Mouse (Mus musculus): ENCODE results near the gene Nrbf2. TPM values are rescaled to one million over a fixed set of nuclear protein-coding genes. Genes with fewer than 3 reads are reported as not detected.
A peak's percentile ranks its signal among the peaks of the same experiment; 100 is the strongest.

Gene Nrbf2
- polyA plus RNA-seq (2014; fragmentation: Nextera tagmentation; extraction: Ambion mirVana): 39.2 and 40.5 TPM in 2 replicates

- H3K4me1 ChIP-seq (ENCODE audit: control insufficient read depth, insufficient read depth, low read length): peaks cover 10% of the 10 kb centered on the region
- H3K4me3 ChIP-seq (ENCODE audit: low read depth, low read length): peak within 1 kb of the TSS; percentile 91
- H3K27ac ChIP-seq (replicated peaks; ENCODE audit: low read depth, low read length): peak within 1 kb of the TSS; percentile 83
- H3K27me3 ChIP-seq (replicated peaks; ENCODE audit: control insufficient read depth, insufficient read depth, low read length): no peaks in the 10 kb centered on the region
- 10% methylated on average over 7 of the region's 52 CpGs for WGBS
- DNase-seq (ENCODE audit: low spot score) (peak; percentile 98), ATAC-seq (ENCODE audit: low read depth) (peak; percentile 88)
- H3K9me3 ChIP-seq (ENCODE audit: control insufficient read depth, low read length): no peaks in the 10 kb centered on the region
- peak within 1 kb of the TSS; percentile 91 for H3K9ac ChIP-seq (ENCODE audit: low read depth, low read length)
- no peaks in the 10 kb centered on the region for H3K36me3 ChIP-seq (ENCODE audit: control insufficient read depth, insufficient read depth, low read length)
- H3K4me2 ChIP-seq (ENCODE audit: low read depth, low read length): peak within 1 kb of the TSS; percentile 84
Observed at GRCm38 (mm10) chr10:67285176-67285814, at the start of gene Nrbf2. Gene Nrbf2 (minus strand): TSS chr10:67285305.

- Histone ChIP-seq H3K4me3 (ENCODE audit: low read depth, low read length) (no peak overlapping the region), H3K9ac (ENCODE audit: low read depth, low read length) (no peak overlapping the region), H3K9me3 (ENCODE audit: control insufficient read depth, low read length) (no peaks in the 10 kb centered on the region), H3K36me3 (ENCODE audit: control insufficient read depth, insufficient read depth, low read length) (no peaks in the 10 kb centered on the region), H3K4me2 (ENCODE audit: low read depth, low read length) (no peak overlapping the region), H3K27ac (replicated peaks; ENCODE audit: low read depth, low read length) (no peak overlapping the region), H3K4me1 (ENCODE audit: control insufficient read depth, insufficient read depth, low read length) (no peaks in the 10 kb centered on the region; the same call in 1 of the 2 replicates), H3K27me3 (replicated peaks; ENCODE audit: control insufficient read depth, insufficient read depth, low read length) (no peaks in the 10 kb centered on the region; the same call in 1 of the 2 replicates)
- WGBS: 62% methylated on average over 2 of the region's 2 CpGs
- ATAC-seq (ENCODE audit: low read depth) (no peak), DNase-seq (ENCODE audit: low spot score) (no peak)
Observed at GRCm38 (mm10) chr10:67330580-67330979, 45.5 kb upstream of the Nrbf2 start.

GRCm38 (mm10) chr10:67329661-67330060 lies 44.6 kb upstream of the Nrbf2 start:
- Histone ChIP-seq H3K27ac (replicated peaks; ENCODE audit: low read depth, low read length) (no peak overlapping the region), H3K4me2 (ENCODE audit: low read depth, low read length) (no peak overlapping the region), H3K9ac (ENCODE audit: low read depth, low read length) (no peak overlapping the region), H3K27me3 (replicated peaks; ENCODE audit: control insufficient read depth, insufficient read depth, low read length) (no peaks in the 10 kb centered on the region; the same call in 1 of the 2 replicates), H3K4me1 (ENCODE audit: control insufficient read depth, insufficient read depth, low read length) (no peaks in the 10 kb centered on the region; the same call in 1 of the 2 replicates), H3K36me3 (ENCODE audit: control insufficient read depth, insufficient read depth, low read length) (no peaks in the 10 kb centered on the region), H3K9me3 (ENCODE audit: control insufficient read depth, low read length) (no peaks in the 10 kb centered on the region), H3K4me3 (ENCODE audit: low read depth, low read length) (no peak overlapping the region)
- WGBS: 41% methylated on average over 11 of the region's 11 CpGs
- DNase-seq (ENCODE audit: low spot score) (no peak), ATAC-seq (ENCODE audit: low read depth) (no peak)

- H3K9me3 ChIP-seq (ENCODE audit: control insufficient read depth, low read length): no peaks in the 10 kb centered on the region
- no peaks in the 10 kb centered on the region; the same call in 1 of the 2 replicates for H3K27me3 ChIP-seq (replicated peaks; ENCODE audit: control insufficient read depth, insufficient read depth, low read length)
- no peak for ATAC-seq (ENCODE audit: low read depth)
- no peak overlapping the region for H3K4me2 ChIP-seq (ENCODE audit: low read depth, low read length)
- H3K4me3 ChIP-seq (ENCODE audit: low read depth, low read length): no peak overlapping the region
- 77% methylated on average over 5 of the region's 5 CpGs for WGBS
- H3K9ac ChIP-seq (ENCODE audit: low read depth, low read length): no peak overlapping the region
- H3K4me1 ChIP-seq (ENCODE audit: control insufficient read depth, insufficient read depth, low read length): no peaks in the 10 kb centered on the region; the same call in 1 of the 2 replicates
- no peaks in the 10 kb centered on the region for H3K36me3 ChIP-seq (ENCODE audit: control insufficient read depth, insufficient read depth, low read length)
- DNase-seq (ENCODE audit: low spot score): no peak
- H3K27ac ChIP-seq (replicated peaks; ENCODE audit: low read depth, low read length): no peak overlapping the region
Observed at GRCm38 (mm10) chr10:67328208-67328607, 43.1 kb upstream of the Nrbf2 start.

GRCm38 (mm10) chr10:67324036-67324435 lies 38.9 kb upstream of the Nrbf2 start:
- Histone ChIP-seq H3K4me2 (ENCODE audit: low read depth, low read length) (no peak overlapping the region), H3K36me3 (ENCODE audit: control insufficient read depth, insufficient read depth, low read length) (no peaks in the 10 kb centered on the region), H3K9me3 (ENCODE audit: control insufficient read depth, low read length) (no peaks in the 10 kb centered on the region), H3K4me3 (ENCODE audit: low read depth, low read length) (no peak overlapping the region), H3K9ac (ENCODE audit: low read depth, low read length) (no peak overlapping the region), H3K27me3 (replicated peaks; ENCODE audit: control insufficient read depth, insufficient read depth, low read length) (peaks cover 8% of the 10 kb centered on the region), H3K4me1 (ENCODE audit: control insufficient read depth, insufficient read depth, low read length) (no peaks in the 10 kb centered on the region), H3K27ac (replicated peaks; ENCODE audit: low read depth, low read length) (no peak overlapping the region)
- 92% methylated on average over 1 of the region's 1 CpGs for WGBS
- ATAC-seq (ENCODE audit: low read depth): no peak
- DNase-seq (ENCODE audit: low spot score): no peak

- Histone ChIP-seq H3K27me3 (replicated peaks; ENCODE audit: control insufficient read depth, insufficient read depth, low read length) (peaks cover 8% of the 10 kb centered on the region), H3K4me1 (ENCODE audit: control insufficient read depth, insufficient read depth, low read length) (0 out of 2 replicates have a peak, but pooled peaks cover 2% of the 10 kb centered on the region), H3K27ac (replicated peaks; ENCODE audit: low read depth, low read length) (no peak overlapping the region), H3K36me3 (ENCODE audit: control insufficient read depth, insufficient read depth, low read length) (no peaks in the 10 kb centered on the region), H3K9me3 (ENCODE audit: control insufficient read depth, low read length) (no peaks in the 10 kb centered on the region), H3K4me2 (ENCODE audit: low read depth, low read length) (no peak overlapping the region), H3K9ac (ENCODE audit: low read depth, low read length) (no peak overlapping the region), H3K4me3 (ENCODE audit: low read depth, low read length) (no peak overlapping the region)
- WGBS: 85% methylated on average over 2 of the region's 2 CpGs
- ATAC-seq (ENCODE audit: low read depth): no peak
- no peak for DNase-seq (ENCODE audit: low spot score)
Observed at GRCm38 (mm10) chr10:67321396-67321795, 36.3 kb upstream of the Nrbf2 start.

- H3K36me3 ChIP-seq (ENCODE audit: control insufficient read depth, insufficient read depth, low read length): no peaks in the 10 kb centered on the region
- H3K4me1 ChIP-seq (ENCODE audit: control insufficient read depth, insufficient read depth, low read length): 0 out of 2 replicates have a peak, but pooled peaks cover 2% of the 10 kb centered on the region
- peaks cover 8% of the 10 kb centered on the region for H3K27me3 ChIP-seq (replicated peaks; ENCODE audit: control insufficient read depth, insufficient read depth, low read length)
- H3K4me3 ChIP-seq (ENCODE audit: low read depth, low read length): no peak overlapping the region
- no peak overlapping the region for H3K9ac ChIP-seq (ENCODE audit: low read depth, low read length)
- 0 out of 2 replicates have a peak overlapping the region, but pooled peaks have one; percentile 18 for H3K4me2 ChIP-seq (ENCODE audit: low read depth, low read length)
- 15% methylated on average over 17 of the region's 17 CpGs for WGBS
- ATAC-seq (ENCODE audit: low read depth) (no peak), DNase-seq (ENCODE audit: low spot score) (no peak)
- H3K27ac ChIP-seq (replicated peaks; ENCODE audit: low read depth, low read length): no peak overlapping the region
- H3K9me3 ChIP-seq (ENCODE audit: control insufficient read depth, low read length): no peaks in the 10 kb centered on the region
Observed at GRCm38 (mm10) chr10:67320207-67320859, 35.2 kb upstream of the Nrbf2 start.

- no peak overlapping the region for H3K4me3 ChIP-seq (ENCODE audit: low read depth, low read length)
- no peak overlapping the region for H3K9ac ChIP-seq (ENCODE audit: low read depth, low read length)
- H3K4me2 ChIP-seq (ENCODE audit: low read depth, low read length): no peak overlapping the region
- H3K27ac ChIP-seq (replicated peaks; ENCODE audit: low read depth, low read length): no peak overlapping the region
- H3K27me3 ChIP-seq (replicated peaks; ENCODE audit: control insufficient read depth, insufficient read depth, low read length): peaks cover 8% of the 10 kb centered on the region
- WGBS: 70% methylated on average over 13 of the region's 13 CpGs
- DNase-seq (ENCODE audit: low spot score): no peak
- H3K4me1 ChIP-seq (ENCODE audit: control insufficient read depth, insufficient read depth, low read length): 0 out of 2 replicates have a peak, but pooled peaks cover 2% of the 10 kb centered on the region
- no peak for ATAC-seq (ENCODE audit: low read depth)
- H3K9me3 ChIP-seq (ENCODE audit: control insufficient read depth, low read length): no peaks in the 10 kb centered on the region
- no peaks in the 10 kb centered on the region for H3K36me3 ChIP-seq (ENCODE audit: control insufficient read depth, insufficient read depth, low read length)
Observed at GRCm38 (mm10) chr10:67319016-67319725, 34.1 kb upstream of the Nrbf2 start.
